8 mouse cellular contexts compared by ENCODE assay signal in the genomic region with DNA sequence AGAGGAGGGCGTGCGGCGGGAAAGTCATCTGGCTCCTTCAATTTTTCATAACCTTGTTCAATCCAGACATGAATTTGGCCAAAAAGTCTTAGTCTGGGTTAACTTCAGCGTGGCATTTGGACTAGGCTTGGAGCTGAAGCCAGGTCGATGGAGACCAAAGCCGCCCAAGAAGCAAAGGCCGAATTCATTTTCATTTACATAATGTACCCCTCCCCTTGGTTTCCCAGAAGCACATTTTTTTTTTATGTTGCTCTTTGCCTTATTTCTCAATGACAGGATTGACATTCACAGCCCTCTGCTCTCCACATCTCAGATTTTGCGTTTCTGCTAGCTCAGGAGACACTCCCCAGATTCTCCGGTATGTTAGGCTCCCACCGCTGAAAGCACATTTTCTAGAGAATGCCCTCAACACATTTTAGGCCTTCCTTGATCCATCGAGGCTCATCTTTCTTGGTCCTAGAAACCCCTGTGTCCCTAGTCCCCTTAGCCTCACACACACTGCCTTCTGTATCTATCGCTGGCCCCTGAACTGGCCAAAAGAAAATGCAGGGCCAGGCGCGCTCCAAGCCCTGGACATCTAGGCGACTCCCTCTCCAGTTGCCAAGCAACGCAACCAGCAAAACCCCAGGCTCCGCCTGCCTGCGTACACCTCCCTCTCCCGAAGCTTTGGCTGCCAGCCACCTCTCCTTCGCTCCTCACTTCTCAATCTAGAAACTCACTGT. TPM values are rescaled to one million over a fixed set of nuclear protein-coding genes. Genes with fewer than 3 reads are reported as not detected.
A peak's percentile ranks its signal among the peaks of the same experiment; 100 is the strongest.
DNase-seq lines count a peak whose midpoint lies in the region; ATAC-seq and TF ChIP-seq lines count a peak whose summit lies in the region.

No protein-coding gene starts in this region.

- intact Hi-C loops in left cerebral cortex, postnatal 14 days (cut with DNase I) = loop anchor here (10.0 kb wide), 2 partner anchors 514 to 664 kb away; no protein-coding TSS in a partner anchor

- H3K4me2 ChIP-seq in intestine, embryonic 14.5 days (ENCODE audit: low read length) = peak overlapping the region; percentile 85
- peak overlapping the region; percentile 83 for H3K4me2 ChIP-seq in stomach, embryonic 14.5 days (replicated peaks; ENCODE audit: low read depth, low read length)

- H3K4me1 ChIP-seq in cortical plate, adult 2 months (ENCODE audit: control insufficient read depth, insufficient read depth, low read length) = 0 out of 2 replicates have a peak, but pooled peaks cover 1% of the 10 kb centered on the region
- peaks cover 33% of the 10 kb centered on the region for H3K4me1 ChIP-seq in intestine, embryonic 14.5 days (replicated peaks; ENCODE audit: control insufficient read depth, insufficient read depth, low read length)
- peaks cover 29% of the 10 kb centered on the region for H3K4me1 ChIP-seq in stomach, embryonic 14.5 days (ENCODE audit: control insufficient read depth, insufficient read depth, low read length)

- peak; percentile 54; the same call in 1 of the 2 replicates for TF ChIP-seq POLR2A in cortical plate, adult 2 months (IDR thresholded peaks at IDR 0.05; ENCODE audit: extremely low read depth, insufficient read depth, low read length)

- no peaks in the 10 kb centered on the region for H3K9me3 ChIP-seq in intestine, embryonic 14.5 days (ENCODE audit: control insufficient read depth, low read length)
- H3K9me3 ChIP-seq in stomach, embryonic 14.5 days (ENCODE audit: control insufficient read depth, low read depth, low read length) = no peaks in the 10 kb centered on the region

- H3K9ac ChIP-seq in intestine, embryonic 14.5 days (ENCODE audit: low read length) = peak overlapping the region; percentile 37
- peak overlapping the region; percentile 36; the same call in 1 of the 2 replicates for H3K9ac ChIP-seq in stomach, embryonic 14.5 days (replicated peaks; ENCODE audit: low read depth, low read length)

- DNase-seq in adrenal gland, adult (ENCODE audit: inconsistent age in 2 of 2, low spot score in 1 of 2) = peak; percentile 85 to 92
- DNase-seq in gastrocnemius, postnatal 25 days = peak; percentile 85
- DNase-seq in intestine, embryonic 14.5 days (ENCODE audit: low spot score) = peak; percentile 87
- DNase-seq in left cerebral cortex, postnatal 14 days (ENCODE audit: low spot score in 2 of 2) = peak; percentile 91 to 95
- no peak for DNase-seq in B cell, adult 2 months

- peak overlapping the region; percentile 68 for H3K27ac ChIP-seq in cortical plate, adult 2 months (ENCODE audit: insufficient read depth, low read length)
- peak overlapping the region; percentile 39 for H3K27ac ChIP-seq in intestine, embryonic 14.5 days (ENCODE audit: low read depth)
- peak overlapping the region; percentile 56 for H3K27ac ChIP-seq in stomach, embryonic 14.5 days (ENCODE audit: low read length)

- WGBS in intestine, embryonic 14.5 days = 2% methylated on average over 20 of the region's 20 CpGs
- 2% methylated on average over 20 of the region's 20 CpGs for WGBS in stomach, embryonic 14.5 days

- peak; percentile 48; the same call in 1 of the 2 replicates for ATAC-seq in intestine, embryonic 14.5 days (replicated peaks; ENCODE audit: low FRiP score, low TSS enrichment, low read depth)
- ATAC-seq in megakaryocyte progenitor cell, adult 5-6 weeks (replicated peaks; ENCODE audit: poor library complexity) = peak; percentile 47
- ATAC-seq in stomach, embryonic 14.5 days (ENCODE audit: insufficient number of reproducible peaks, insufficient read depth, low FRiP score, low read depth) = peak; percentile 51; the same call in 1 of the 2 replicates

- H3K36me3 ChIP-seq in intestine, embryonic 14.5 days (ENCODE audit: control insufficient read depth, insufficient read depth, low read length) = no peaks in the 10 kb centered on the region
- H3K36me3 ChIP-seq in stomach, embryonic 14.5 days (ENCODE audit: control insufficient read depth, insufficient read depth, low read length) = peaks cover 3% of the 10 kb centered on the region; the same call in 1 of the 2 replicates

- no peak for TF ChIP-seq CTCF in cortical plate, adult 2 months (IDR thresholded peaks at IDR 0.05; ENCODE audit: extremely low read depth, insufficient read depth, low read length)

- H3K27me3 ChIP-seq in intestine, embryonic 14.5 days (replicated peaks; ENCODE audit: control insufficient read depth, insufficient read depth, low read length) = no peaks in the 10 kb centered on the region
- H3K27me3 ChIP-seq in stomach, embryonic 14.5 days (ENCODE audit: control insufficient read depth, insufficient read depth, low read length) = no peaks in the 10 kb centered on the region

- H3K4me3 ChIP-seq in cortical plate, adult 2 months (ENCODE audit: insufficient read depth, low read length) = peak overlapping the region; percentile 36
- H3K4me3 ChIP-seq in intestine, embryonic 14.5 days (ENCODE audit: low read depth, low read length) = peak overlapping the region; percentile 47
- peak overlapping the region; percentile 69 for H3K4me3 ChIP-seq in stomach, embryonic 14.5 days (ENCODE audit: low read depth, low read length)

RNA-seq across cellular contexts. Expression of gene Igfbp5, which starts 3.9 kb away (rescaled TPM):
- 60.2 and 64.2 TPM in 2 replicates for polyA plus RNA-seq in cortical plate, adult 2 months (2012; rRNA removed)
- 100 to 1,000 TPM; 161 to 274 TPM for total RNA-seq in gastrocnemius, postnatal 25 days (2021)
- polyA plus RNA-seq in intestine, embryonic 14.5 days (2014; fragmentation: Nextera tagmentation; extraction: Ambion mirVana) = 46.2 and 53.1 TPM in 2 replicates
- total RNA-seq in left cerebral cortex, postnatal 14 days (2021) = 10 to 100 TPM; 65.5 to 79.3 TPM
- 0.20 and 0.39 TPM in 2 replicates for total RNA-seq in megakaryocyte progenitor cell, adult 5-6 weeks (2015)
- total RNA-seq in megakaryocyte progenitor cell, adult 5-6 weeks (2017) = 0.07 and 0.12 TPM in 2 replicates
- 126 and 127 TPM in 2 replicates for polyA plus RNA-seq in stomach, embryonic 14.5 days (2014; fragmentation: Nextera tagmentation; extraction: Ambion mirVana)

RNA-seq across cellular contexts. Expression of gene Igfbp2, which starts 46.5 kb away (rescaled TPM):
- polyA plus RNA-seq in cortical plate, adult 2 months (2012; rRNA removed) = 63.0 and 76.3 TPM in 2 replicates
- total RNA-seq in gastrocnemius, postnatal 25 days (2021) = 1 to 10 TPM in 1 of 2 experiments, under 1 TPM in 1; 0.38 to 2.8 TPM
- 194 and 217 TPM in 2 replicates for polyA plus RNA-seq in intestine, embryonic 14.5 days (2014; fragmentation: Nextera tagmentation; extraction: Ambion mirVana)
- total RNA-seq in left cerebral cortex, postnatal 14 days (2021) = 100 to 1,000 TPM; 102 to 116 TPM
- total RNA-seq in megakaryocyte progenitor cell, adult 5-6 weeks (2015) = not detected in 2 replicates
- not detected in 2 replicates for total RNA-seq in megakaryocyte progenitor cell, adult 5-6 weeks (2017)
- polyA plus RNA-seq in stomach, embryonic 14.5 days (2014; fragmentation: Nextera tagmentation; extraction: Ambion mirVana) = 631 and 633 TPM in 2 replicates

Comparison
In these comparisons a context has a peak if more than half of its experiments do, and no peak if none do; other contexts are left out.
1. DNase-seq: peak in adrenal gland, adult (2 of 2), gastrocnemius, postnatal 25 days (single experiment), intestine, embryonic 14.5 days (single experiment) and left cerebral cortex, postnatal 14 days (2 of 2); none in B cell, adult 2 months (0 of 2).
2. RNA of gene Igfbp5, which starts 3.9 kb away (total RNA-seq): 161 to 274 TPM in gastrocnemius, postnatal 25 days and 65.5 to 79.3 TPM in left cerebral cortex, postnatal 14 days; 0.07 to 0.39 TPM in megakaryocyte progenitor cell, adult 5-6 weeks; every median in the first group is over 10 times any median in the second.
3. RNA of gene Igfbp2, which starts 46.5 kb away (total RNA-seq): 102 to 116 TPM in left cerebral cortex, postnatal 14 days; 0.38 to 2.8 TPM in gastrocnemius, postnatal 25 days and not detected in megakaryocyte progenitor cell, adult 5-6 weeks; every median in the first group is over 10 times any median in the second.
4. Peak in every context shown above with its lines, with median percentiles within 50 percentile points of each other: H3K27ac ChIP-seq, H3K4me3 ChIP-seq and ATAC-seq.